Mouse (Mus musculus): ENCODE data around the gene Zfp740. TPM values are rescaled to one million over a fixed set of nuclear protein-coding genes. Genes with fewer than 3 reads are reported as not detected.

The Zfp740 gene
- total and polyA plus RNA-seq, 3 experiments, result 32.1 to 46.1 (median 37.4) TPM

DNA sequence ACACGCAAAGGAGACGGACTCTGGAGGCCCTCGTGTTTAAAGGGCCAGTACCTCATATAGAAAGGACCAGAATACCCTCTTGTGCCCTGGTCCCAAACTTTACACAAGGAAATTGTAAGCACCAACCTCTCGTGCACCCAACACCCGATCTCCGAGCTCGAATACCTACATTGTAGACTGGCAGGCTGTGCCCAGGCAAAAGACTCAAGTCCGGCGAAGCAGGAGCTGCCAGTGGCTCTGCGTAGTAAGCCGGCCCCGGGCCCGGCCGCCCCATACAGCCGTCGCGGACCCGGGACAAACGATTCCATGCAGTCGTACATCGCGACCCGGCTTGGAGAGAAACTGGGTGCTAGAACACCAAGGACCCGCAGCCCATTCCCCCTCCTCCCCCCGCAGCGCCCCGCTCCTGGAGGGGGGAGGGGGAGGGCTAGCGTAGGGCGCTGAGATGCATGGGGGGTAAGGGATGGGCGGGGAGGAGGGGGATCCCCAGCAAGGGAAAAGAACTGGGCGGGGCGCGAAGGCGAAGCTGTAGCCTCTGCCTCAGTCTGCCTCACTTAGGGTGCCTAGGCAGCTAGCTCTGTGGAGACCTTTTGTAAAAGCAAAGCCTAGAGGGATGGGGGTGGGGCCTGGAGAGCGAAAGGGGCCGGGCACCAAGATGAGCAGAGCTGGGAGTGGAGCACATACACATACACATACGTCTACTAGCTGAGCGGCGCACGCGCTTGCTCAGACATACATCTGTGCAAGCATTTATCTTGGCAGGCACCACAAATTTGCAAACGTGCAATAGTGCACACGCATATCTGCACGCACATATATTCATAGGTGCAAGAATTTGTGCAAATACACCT lies 43.1 kb downstream of the Zfp740 start:
- dilution Hi-C loops (cut with MboI; ENCODE audit: extremely low pct_ligation_motif_present, extremely low pct_unique_long_range_greater_than_20kb, low sequenced_read_pairs), result no loop called here
- H3K4me3 ChIP-seq (replicated peaks in 1 of 3; ENCODE audit: low read depth in 2 of 3, low read length in 2 of 3, poor library complexity in 1 of 3), result peak overlapping the region; percentile 53 to 57 (median 55)
- DNase-seq (ENCODE audit: extremely low read depth), result no peak
- peaks cover 66% of the 10 kb centered on the region for H3K27me3 ChIP-seq (replicated peaks)
- H3K27ac ChIP-seq (ENCODE audit: insufficient read depth, low read depth), result no peak overlapping the region
- no peak for TF ChIP-seq MAZ (IDR thresholded peaks at IDR 0.05; ENCODE audit: low read depth, low read length)
- peak; percentile 43; the same call in 1 of the 2 replicates for TF ChIP-seq CHD2 (IDR thresholded peaks at IDR 0.05; ENCODE audit: low read length)
- TF ChIP-seq NRF1 (IDR thresholded peaks at IDR 0.05; ENCODE audit: low read depth, low read length), result peak; percentile 54; the same call in 1 of the 2 replicates
- peak; percentile 31; the same call in 1 of the 2 replicates for TF ChIP-seq MXI1 (IDR thresholded peaks at IDR 0.05; ENCODE audit: low read depth, low read length)
- TF ChIP-seq SIN3A (IDR thresholded peaks at IDR 0.05; ENCODE audit: low read length), result peak; percentile 29; the same call in 1 of the 2 replicates
- TF ChIP-seq POLR2AphosphoS2 (IDR thresholded peaks at IDR 0.05; ENCODE audit: low read depth, low read length), result no peak
- TF ChIP-seq POLR2A (IDR thresholded peaks at IDR 0.05; ENCODE audit: low read depth, low read length), result no peak
- TF ChIP-seq PAX5 (IDR thresholded peaks at IDR 0.05; ENCODE audit: low read length), result no peak
- peak; percentile 21; the same call in 1 of the 2 replicates for TF ChIP-seq BHLHE40 (IDR thresholded peaks at IDR 0.05; ENCODE audit: low read depth, low read length)
- no peak for TF ChIP-seq MEF2A (IDR thresholded peaks at IDR 0.05; ENCODE audit: borderline replicate concordance, low read depth, low read length)
- H3K9me3 ChIP-seq (replicated peaks; ENCODE audit: low read length), result no peaks in the 10 kb centered on the region
- in situ Hi-C loops (cut with MboI; ENCODE audit: low pct_ligation_motif_present, low pct_unique_long_range_greater_than_20kb, low sequenced_read_pairs), result no loop called here
- no peaks in the 10 kb centered on the region for H3K79me2 ChIP-seq (replicated peaks; ENCODE audit: control insufficient read depth, extremely low read depth, insufficient read depth, poor library complexity, severe bottlenecking)
- H3K4me2 ChIP-seq (ENCODE audit: insufficient read depth, low read depth, poor library complexity, severe bottlenecking), result peak overlapping the region; percentile 79
- peaks cover 5 to 27% of the 10 kb centered on the region in 2 experiments; a peak in 2 of 4 replicates for H3K4me1 ChIP-seq (ENCODE audit: control insufficient read depth in 1 of 2, insufficient read depth in 2 of 2)
- no peak overlapping the region for H3K9ac ChIP-seq (ENCODE audit: insufficient read depth, low read depth)
- no peaks in the 10 kb centered on the region for H3K36me3 ChIP-seq (replicated peaks in 1 of 2; ENCODE audit: control insufficient read depth in 1 of 2, insufficient read depth in 1 of 2, low read length in 1 of 2)

DNA sequence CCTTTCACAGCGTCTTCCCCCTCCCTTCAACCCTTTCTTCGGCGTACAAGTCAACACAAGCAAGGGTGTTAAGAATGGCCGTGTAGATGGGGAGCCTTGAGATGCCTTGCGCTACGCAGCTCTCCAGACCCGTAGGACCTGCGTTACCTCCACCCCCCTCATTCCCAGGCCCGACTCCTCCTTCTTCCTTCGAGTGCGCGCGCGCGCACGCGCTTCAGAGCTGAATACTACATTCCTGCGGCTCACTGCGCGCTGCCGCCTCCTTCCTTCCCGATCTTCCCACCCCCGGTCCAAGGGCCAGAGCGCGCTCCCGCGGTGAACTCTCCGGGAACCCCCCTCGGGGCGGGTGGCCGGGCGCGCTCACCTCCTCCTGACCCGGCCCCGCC lies 43.8 kb downstream of the Zfp740 start:
- H3K4me2 ChIP-seq (ENCODE audit: insufficient read depth, low read depth, poor library complexity, severe bottlenecking), result peak overlapping the region; percentile 79
- H3K27me3 ChIP-seq (replicated peaks), result peaks cover 72% of the 10 kb centered on the region
- H3K36me3 ChIP-seq (replicated peaks in 1 of 2; ENCODE audit: control insufficient read depth in 1 of 2, insufficient read depth in 1 of 2, low read length in 1 of 2), result no peaks in the 10 kb centered on the region
- peaks cover 5 to 27% of the 10 kb centered on the region in 2 experiments; a peak in 2 of 4 replicates for H3K4me1 ChIP-seq (ENCODE audit: control insufficient read depth in 1 of 2, insufficient read depth in 2 of 2)
- in situ Hi-C loops (cut with MboI; ENCODE audit: low pct_ligation_motif_present, low pct_unique_long_range_greater_than_20kb, low sequenced_read_pairs), result no loop called here
- H3K4me3 ChIP-seq (replicated peaks in 1 of 3; ENCODE audit: low read depth in 2 of 3, low read length in 2 of 3, poor library complexity in 1 of 3), result peak overlapping the region; percentile 53 to 57 (median 55)
- no peaks in the 10 kb centered on the region for H3K79me2 ChIP-seq (replicated peaks; ENCODE audit: control insufficient read depth, extremely low read depth, insufficient read depth, poor library complexity, severe bottlenecking)
- no peak overlapping the region for H3K9ac ChIP-seq (ENCODE audit: insufficient read depth, low read depth)
- dilution Hi-C loops (cut with MboI; ENCODE audit: extremely low pct_ligation_motif_present, extremely low pct_unique_long_range_greater_than_20kb, low sequenced_read_pairs), result no loop called here
- H3K27ac ChIP-seq (ENCODE audit: insufficient read depth, low read depth), result no peak overlapping the region
- TF ChIP-seq POLR2AphosphoS2 (IDR thresholded peaks at IDR 0.05; ENCODE audit: low read depth, low read length) (no peak), ZNF384 (IDR thresholded peaks at IDR 0.05; ENCODE audit: low read depth, low read length) (no peak), PAX5 (IDR thresholded peaks at IDR 0.05; ENCODE audit: low read length) (no peak), POLR2A (IDR thresholded peaks at IDR 0.05; ENCODE audit: low read depth, low read length) (0 out of 2 replicates have a peak, but pooled peaks have one; percentile 24), RAD21 (IDR thresholded peaks at IDR 0.05; ENCODE audit: low read depth, low read length) (no peak), IRF4 (IDR thresholded peaks at IDR 0.05; ENCODE audit: low read depth, low read length) (no peak), MYC (IDR thresholded peaks at IDR 0.05; ENCODE audit: low read depth, low read length) (0 out of 2 replicates have a peak, but pooled peaks have one; percentile 34), HCFC1 (IDR thresholded peaks at IDR 0.05; ENCODE audit: low read depth, low read length) (no peak), NRF1 (IDR thresholded peaks at IDR 0.05; ENCODE audit: low read depth, low read length) (peak; percentile 80), MAFK (IDR thresholded peaks at IDR 0.05; ENCODE audit: insufficient replicate concordance, low read length) (no peak), TBP (conservative IDR thresholded peaks at IDR 0.05; ENCODE audit: low read depth, low read length) (no peak)
- DNase-seq (ENCODE audit: extremely low read depth), result peak; percentile 54
- H3K9me3 ChIP-seq (replicated peaks; ENCODE audit: low read length), result no peaks in the 10 kb centered on the region

Measured in CH12.LX (cell line).